Mouse (Mus musculus) embryonic facial prominence, embryonic 14.5 days (tissue): ENCODE results near the gene Sycp2. TPM values are rescaled to one million over a fixed set of nuclear protein-coding genes. Genes with fewer than 3 reads are reported as not detected.

Source experiments
- ATAC-seq: fragments of 200-750 bp; cut with Nextera tagmentation; 2 replicates; pipeline ENCODE4 v1.8.0; 2017; ENCODE audit warnings: low read depth, moderate number of reproducible peaks, moderate TSS enrichment
- DNase-seq: peaks from one replicate; pipeline ENCODE4 v3.0.0-alpha.2; 2015; ENCODE audit warnings: low spot score
- H3K27ac ChIP-seq: fragments of 300-500 bp; sonication (generic); replicated peaks from 2 replicates; pipeline ENCODE4 v1.5.1; 2014; ENCODE audit warnings: low read depth, mild to moderate bottlenecking, low read length, moderate library complexity
- H3K27me3 ChIP-seq: fragments of 300-500 bp; sonication (generic); replicated peaks from 2 replicates; pipeline ENCODE4 v1.6.1; 2014; ENCODE audit warnings: low read length; ENCODE audit not compliant: control insufficient read depth, insufficient read depth
- H3K36me3 ChIP-seq: fragments of 300-500 bp; sonication (generic); 2 replicates; pipeline ENCODE4 v1.6.1; 2014; ENCODE audit warnings: low read length, mixed read lengths; ENCODE audit not compliant: control insufficient read depth, insufficient read depth
- H3K4me1 ChIP-seq: fragments of 300-500 bp; sonication (generic); 2 replicates; pipeline ENCODE4 v1.6.1; 2014; ENCODE audit warnings: antibody characterized with exemption, low read length; ENCODE audit not compliant: control insufficient read depth, insufficient read depth
- H3K4me2 ChIP-seq: fragments of 300-500 bp; sonication (generic); 2 replicates; pipeline ENCODE4 v1.6.1; 2014; ENCODE audit warnings: low read depth, mild to moderate bottlenecking, low read length, moderate library complexity, mixed read lengths
- H3K4me3 ChIP-seq: fragments of 300-500 bp; sonication (generic); 2 replicates; pipeline ENCODE4 v1.5.1; 2014; ENCODE audit warnings: low read depth, mild to moderate bottlenecking, low read length
- H3K9ac ChIP-seq: fragments of 300-500 bp; sonication (generic); 2 replicates; pipeline ENCODE4 v1.6.1; 2014; ENCODE audit warnings: low read depth, mild to moderate bottlenecking, low read length, moderate library complexity, mixed read lengths
- H3K9me3 ChIP-seq: fragments of 300-500 bp; sonication (generic); 2 replicates; pipeline ENCODE4 v1.6.1; 2016; ENCODE audit warnings: low read length; ENCODE audit not compliant: control insufficient read depth
- WGBS: fragments of 180-500 bp; shearing (Covaris S2); extraction: QIAGEN DNeasy Blood & Tissue Kit; methylation state at CpG from one replicate; pipeline ENCODE4 v1.1.7; 2014; 5-methylcytosine and 5-hydroxymethylcytosine counted together
- polyA plus RNA-seq: library from polyadenylated mRNA; unstranded; fragments of >200 nt; fragmentation: Nextera tagmentation; extraction: Ambion mirVana; gene quantifications from 2 replicates; pipeline ENCODE4 v1.2.1, GENCODE M21; 2014

Gene Sycp2
- polyA plus RNA-seq, 1 experiment from 2014 or later, result 0.18 TPM

DNA sequence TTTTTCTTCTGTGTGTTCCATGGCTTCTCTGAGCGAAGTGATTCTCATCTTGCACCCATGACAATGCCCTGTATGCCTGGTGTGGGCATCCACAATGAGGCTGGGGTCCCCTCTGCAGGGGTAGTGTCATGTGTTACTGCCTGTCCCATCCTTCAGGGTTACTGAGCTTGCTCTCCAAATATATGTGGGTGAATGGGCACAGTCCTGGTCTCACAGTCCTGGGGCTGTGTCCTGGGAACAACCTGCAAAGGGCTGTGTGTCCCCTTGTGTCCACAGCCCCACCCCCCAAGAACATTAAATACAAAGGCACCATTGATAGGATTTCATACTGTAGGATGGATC is 103.3 kb downstream of the Sycp2 start:
- no peaks in the 10 kb centered on the region for H3K36me3 ChIP-seq
- DNase-seq (no peak), ATAC-seq (peak; percentile 54; the same call in 1 of the 2 replicates)
- H3K9me3 ChIP-seq, result no peaks in the 10 kb centered on the region
- no peak overlapping the region for H3K4me2 ChIP-seq
- no peak overlapping the region for H3K27ac ChIP-seq
- H3K4me1 ChIP-seq, result no peaks in the 10 kb centered on the region
- WGBS, result 67% methylated on average over 1 of the region's 1 CpGs
- H3K9ac ChIP-seq, result no peak overlapping the region
- H3K27me3 ChIP-seq, result no peaks in the 10 kb centered on the region
- no peak overlapping the region for H3K4me3 ChIP-seq

DNA sequence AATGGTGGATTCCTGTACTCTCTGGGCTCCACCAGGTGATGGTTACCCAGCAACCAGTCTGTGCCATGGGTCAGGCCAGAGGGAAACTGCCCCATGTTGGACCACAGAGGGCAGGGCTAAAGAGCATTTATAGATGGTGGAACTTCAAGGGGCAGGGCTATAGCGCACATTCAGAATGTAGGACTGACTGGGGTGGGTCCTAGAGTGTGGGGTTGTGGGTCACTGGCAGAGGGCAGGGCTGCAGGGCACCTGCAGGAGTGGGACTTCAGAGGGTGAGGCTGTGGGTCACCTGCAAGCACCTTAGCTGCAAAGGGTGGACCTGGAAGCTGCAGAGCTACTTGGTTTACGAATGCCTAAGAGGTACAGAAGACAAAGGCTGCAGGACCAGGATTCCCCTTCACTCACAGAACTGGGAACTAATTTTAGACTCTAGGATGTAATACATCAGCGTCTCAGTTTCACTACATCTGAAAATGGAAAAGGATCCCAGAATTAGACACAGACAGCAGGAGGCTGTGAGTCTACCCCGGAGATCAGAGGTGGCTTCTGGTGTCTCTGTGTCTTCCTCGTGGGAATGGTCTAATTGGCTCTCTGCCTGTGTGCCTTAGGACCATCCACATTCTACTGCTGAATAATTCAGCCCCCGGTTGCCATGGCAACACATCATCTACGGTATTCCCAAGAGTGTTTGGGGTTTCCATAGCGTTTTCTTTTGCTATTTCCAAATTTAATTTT is 103.9 kb downstream of the Sycp2 start:
- Histone ChIP-seq H3K27me3 (no peaks in the 10 kb centered on the region), H3K36me3 (no peaks in the 10 kb centered on the region), H3K9ac (no peak overlapping the region), H3K4me3 (no peak overlapping the region), H3K27ac (no peak overlapping the region), H3K4me1 (no peaks in the 10 kb centered on the region), H3K9me3 (no peaks in the 10 kb centered on the region), H3K4me2 (no peak overlapping the region)
- peak; percentile 50 for ATAC-seq
- DNase-seq, result peak; percentile 61
- WGBS, result 55% methylated on average over 8 of the region's 8 CpGs

Other genes with a start within 250 kb of the Sycp2 start
- gene Ppp1r3d, start 6.8 kb upstream of the Sycp2 start, polyA plus RNA-seq, result 5.2 and 6.9 TPM in 2 replicates
- 5.8 and 7.3 TPM in 2 replicates for gene Fam217b, start 6.8 kb upstream of the Sycp2 start, polyA plus RNA-seq
- 2.5 and 3.9 TPM in 2 replicates for gene Cdh26, start 22.8 kb upstream of the Sycp2 start, polyA plus RNA-seq